Mouse (Mus musculus) lung, postnatal 0 days (tissue): Measurements from ENCODE around the gene Ooep.

Source experiments
- CTCF ChIP-seq: IDR thresholded peaks from 2 replicates; pipeline ENCODE4 v1.5.1; 2016; ENCODE audit warnings: antibody characterized with exemption, mild to moderate bottlenecking
- EP300 ChIP-seq: IDR thresholded peaks from 2 replicates; pipeline ENCODE4 v1.6.1; 2016; ENCODE audit warnings: antibody characterized with exemption, mild to moderate bottlenecking, control low read depth

- TF ChIP-seq CTCF (no peak), EP300 (no peak)
These were observed 4.1 kb downstream of the Ooep start for GRCm38 (mm10) chr9:78374397-78374796.
